Mouse (Mus musculus) forebrain, embryonic 11.5 days (tissue): Measurements from ENCODE around the gene Strbp. TPM values are rescaled to one million over a fixed set of nuclear protein-coding genes. Genes with fewer than 3 reads are reported as not detected.

Source experiments
- ATAC-seq: fragments of 200-750 bp; cut with Nextera tagmentation; replicated peaks from 2 replicates; pipeline ENCODE4 v1.8.0; 2017; ENCODE audit warnings: moderate TSS enrichment; ENCODE audit not compliant: low FRiP score
- DNase-seq: peaks from one replicate; pipeline ENCODE4 v3.0.0-alpha.2; 2017; ENCODE audit warnings: low spot score
- H3K27ac ChIP-seq: fragments of 300-500 bp; sonication (generic); 2 replicates; pipeline ENCODE4 v1.5.1; 2014; ENCODE audit warnings: low read depth, low read length
- H3K27me3 ChIP-seq: fragments of 300-500 bp; sonication (generic); 2 replicates; pipeline ENCODE4 v1.6.1; 2014; ENCODE audit warnings: mild to moderate bottlenecking, low read length, mixed read lengths; ENCODE audit not compliant: control insufficient read depth, insufficient read depth
- H3K36me3 ChIP-seq: fragments of 300-500 bp; sonication (generic); 2 replicates; pipeline ENCODE4 v1.6.1; 2014; ENCODE audit warnings: mild to moderate bottlenecking, low read length, moderate library complexity, mixed read lengths; ENCODE audit not compliant: control insufficient read depth, insufficient read depth
- H3K4me1 ChIP-seq: fragments of 300-500 bp; sonication (generic); replicated peaks from 2 replicates; pipeline ENCODE4 v1.6.1; 2014; ENCODE audit warnings: low read length, mixed read lengths; ENCODE audit not compliant: control insufficient read depth, insufficient read depth
- H3K4me2 ChIP-seq: fragments of 300-500 bp; sonication (generic); 2 replicates; pipeline ENCODE4 v1.6.1; 2014; ENCODE audit warnings: low read depth, mild to moderate bottlenecking, low read length, moderate library complexity, mixed read lengths; ENCODE audit not compliant: severe bottlenecking
- H3K4me3 ChIP-seq: fragments of 300-500 bp; sonication (generic); 2 replicates; pipeline ENCODE4 v1.5.1; 2014; ENCODE audit warnings: low read depth, low read length
- H3K9ac ChIP-seq: fragments of 300-500 bp; sonication (generic); 2 replicates; pipeline ENCODE4 v1.6.1; 2014; ENCODE audit warnings: low read length
- H3K9me3 ChIP-seq: fragments of 300-500 bp; sonication (generic); 2 replicates; pipeline ENCODE4 v1.6.1; 2016; ENCODE audit warnings: low read length, mixed read lengths; ENCODE audit not compliant: control insufficient read depth
- WGBS: fragments of 180-500 bp; shearing (Covaris S2); extraction: QIAGEN DNeasy Blood & Tissue Kit; methylation state at CpG from one replicate; pipeline ENCODE4 v1.1.7; 2014; 5-methylcytosine and 5-hydroxymethylcytosine counted together
- polyA plus RNA-seq: library from polyadenylated mRNA; unstranded; fragments of >200 nt; fragmentation: Nextera tagmentation; extraction: Ambion mirVana; gene quantifications from 2 replicates; pipeline ENCODE4 v1.2.1, GENCODE M21; 2014

Gene Strbp
- polyA plus RNA-seq, 1 experiment from 2014 or later, result 103 TPM

GRCm38 (mm10) chr2:37570703-37571102 lies 133.0 kb downstream of the Strbp start:
- Histone ChIP-seq H3K9ac (no peak overlapping the region), H3K27ac (no peak overlapping the region), H3K4me3 (no peak overlapping the region), H3K4me2 (no peak overlapping the region), H3K27me3 (no peaks in the 10 kb centered on the region), H3K36me3 (peaks cover 2% of the 10 kb centered on the region; the same call in 1 of the 2 replicates), H3K9me3 (no peaks in the 10 kb centered on the region), H3K4me1 (no peaks in the 10 kb centered on the region)
- no peak for ATAC-seq
- WGBS, result 95% methylated on average over 2 of the region's 2 CpGs
- DNase-seq, result no peak

GRCm38 (mm10) chr2:37569888-37570287 lies 133.8 kb downstream of the Strbp start:
- 95% methylated on average over 5 of the region's 5 CpGs for WGBS
- Histone ChIP-seq H3K36me3 (peaks cover 5% of the 10 kb centered on the region), H3K4me1 (no peaks in the 10 kb centered on the region), H3K9ac (no peak overlapping the region), H3K4me3 (no peak overlapping the region), H3K27ac (no peak overlapping the region), H3K4me2 (no peak overlapping the region), H3K9me3 (no peaks in the 10 kb centered on the region), H3K27me3 (no peaks in the 10 kb centered on the region)
- DNase-seq (no peak), ATAC-seq (no peak)

DNA sequence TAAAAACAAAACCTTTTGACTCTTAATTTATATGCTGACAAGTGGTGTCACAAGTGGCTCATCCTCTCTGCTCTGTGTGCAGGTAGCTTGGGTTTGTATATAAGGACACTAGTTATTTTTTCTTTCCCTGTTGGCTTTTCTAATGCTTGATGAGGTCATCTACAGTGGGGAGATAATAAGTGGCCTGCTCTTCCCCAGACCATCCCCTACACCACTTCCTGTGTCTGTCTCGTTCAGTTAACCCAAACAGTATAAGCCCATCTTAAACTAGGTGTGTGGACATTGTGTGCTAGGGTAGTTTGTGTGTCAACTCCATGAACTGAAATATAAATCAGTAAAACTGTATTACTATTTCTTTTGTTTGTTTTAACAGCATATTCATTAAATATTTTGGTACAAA lies 137.6 kb downstream of the Strbp start:
- Histone ChIP-seq H3K36me3 (peaks cover 13% of the 10 kb centered on the region), H3K9ac (no peak overlapping the region), H3K4me3 (no peak overlapping the region), H3K27me3 (no peaks in the 10 kb centered on the region), H3K4me1 (no peaks in the 10 kb centered on the region), H3K4me2 (no peak overlapping the region), H3K9me3 (no peaks in the 10 kb centered on the region), H3K27ac (no peak overlapping the region)
- DNase-seq (no peak), ATAC-seq (no peak)
- WGBS, result 89% methylated on average over 1 of the region's 1 CpGs

DNA sequence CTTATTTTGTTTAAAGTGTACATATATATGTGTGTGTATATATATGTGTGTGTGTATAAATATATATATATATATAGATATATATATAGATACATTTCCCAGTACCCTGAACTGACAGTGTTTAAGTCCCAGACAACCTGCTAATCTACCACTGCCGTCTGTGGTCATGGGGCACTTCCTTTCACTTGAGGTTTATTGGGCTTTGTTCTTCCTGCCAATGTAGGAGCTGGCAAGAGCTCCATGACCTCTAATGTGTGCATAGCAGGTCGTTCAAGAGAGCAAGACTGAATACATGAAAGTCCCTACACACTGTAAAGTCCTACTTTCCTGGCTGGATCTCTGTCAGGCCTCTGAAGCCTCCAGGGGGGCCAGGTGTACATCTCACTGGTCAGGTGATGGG lies 138.1 kb downstream of the Strbp start:
- H3K36me3 ChIP-seq, result peaks cover 13% of the 10 kb centered on the region
- 79% methylated on average over 2 of the region's 2 CpGs for WGBS
- ATAC-seq (no peak), DNase-seq (no peak)
- H3K27me3 ChIP-seq, result no peaks in the 10 kb centered on the region
- H3K9me3 ChIP-seq, result no peaks in the 10 kb centered on the region
- H3K4me2 ChIP-seq, result no peak overlapping the region
- no peak overlapping the region for H3K27ac ChIP-seq
- no peaks in the 10 kb centered on the region for H3K4me1 ChIP-seq
- no peak overlapping the region for H3K9ac ChIP-seq
- no peak overlapping the region for H3K4me3 ChIP-seq

DNA sequence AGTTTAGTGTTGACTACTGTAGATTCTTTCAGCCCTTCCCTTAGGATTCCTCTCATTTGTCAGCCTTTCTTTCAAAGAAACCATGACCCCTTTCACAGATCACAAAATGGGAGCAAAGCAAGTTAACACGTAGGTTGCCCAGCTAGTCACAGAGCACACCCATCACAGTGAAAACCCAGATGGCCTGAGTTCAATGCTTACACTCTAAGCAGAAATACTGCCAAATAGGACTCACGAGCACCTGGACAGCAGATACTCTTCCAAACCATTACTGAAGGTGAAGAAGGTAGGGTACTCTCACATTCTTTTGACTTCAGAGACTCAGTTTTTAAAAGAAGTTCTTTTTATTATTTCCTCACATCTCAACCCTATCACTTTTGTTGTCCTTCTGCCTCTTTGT lies 147.3 kb downstream of the Strbp start:
- no peaks in the 10 kb centered on the region for H3K4me1 ChIP-seq
- no peak overlapping the region for H3K4me3 ChIP-seq
- ATAC-seq (no peak), DNase-seq (no peak)
- no peak overlapping the region for H3K9ac ChIP-seq
- no peak overlapping the region for H3K27ac ChIP-seq
- no peak overlapping the region for H3K4me2 ChIP-seq
- peaks cover 7% of the 10 kb centered on the region; the same call in 1 of the 2 replicates for H3K36me3 ChIP-seq
- no peaks in the 10 kb centered on the region for H3K9me3 ChIP-seq
- 89% methylated on average over 2 of the region's 2 CpGs for WGBS
- no peaks in the 10 kb centered on the region for H3K27me3 ChIP-seq

DNA sequence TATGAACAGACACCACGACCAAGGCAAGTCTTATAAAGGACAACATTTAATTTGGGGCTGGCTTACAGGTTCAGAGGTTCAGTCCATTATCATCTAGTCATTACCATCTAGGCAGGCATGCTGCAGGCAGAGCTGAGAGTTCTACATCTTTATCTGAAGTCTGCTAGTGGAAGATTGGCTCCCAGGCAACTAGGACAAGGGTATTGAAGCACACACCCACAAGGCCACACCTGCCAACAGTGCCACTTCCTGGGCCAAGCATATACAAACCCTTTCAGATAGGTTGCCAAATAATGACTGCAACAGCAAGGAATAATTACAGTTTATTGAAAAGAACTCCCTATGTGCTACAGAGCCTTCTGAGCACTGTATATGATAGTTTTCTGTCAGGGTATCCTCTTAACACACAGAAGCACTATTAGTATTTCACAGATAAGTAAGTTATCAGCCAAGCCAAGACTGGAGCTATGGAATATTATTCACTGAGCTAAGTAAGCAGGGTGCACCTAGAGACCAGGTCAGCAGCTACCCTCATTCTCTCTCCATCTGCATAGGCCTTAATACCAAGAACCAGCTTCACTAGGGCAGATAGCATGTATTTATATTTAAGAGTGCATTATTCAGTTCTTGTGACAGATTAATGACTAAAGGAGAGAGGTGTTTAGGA lies 154.2 kb downstream of the Strbp start:
- DNase-seq, result no peak
- no peaks in the 10 kb centered on the region for H3K27me3 ChIP-seq
- no peak for ATAC-seq
- no peaks in the 10 kb centered on the region; the same call in 1 of the 2 replicates for H3K36me3 ChIP-seq
- WGBS, result 96% methylated on average over 1 of the region's 1 CpGs
- H3K4me3 ChIP-seq, result no peak overlapping the region
- H3K27ac ChIP-seq, result no peak overlapping the region
- no peaks in the 10 kb centered on the region for H3K9me3 ChIP-seq
- no peak overlapping the region for H3K4me2 ChIP-seq
- H3K4me1 ChIP-seq, result no peaks in the 10 kb centered on the region
- H3K9ac ChIP-seq, result no peak overlapping the region

- Histone ChIP-seq H3K4me2 (no peak overlapping the region), H3K9me3 (no peaks in the 10 kb centered on the region), H3K27me3 (no peaks in the 10 kb centered on the region), H3K36me3 (peaks cover 3% of the 10 kb centered on the region; the same call in 1 of the 2 replicates), H3K4me3 (no peak overlapping the region), H3K27ac (no peak overlapping the region), H3K9ac (no peak overlapping the region), H3K4me1 (no peaks in the 10 kb centered on the region)
- WGBS, result 88% methylated on average over 3 of the region's 3 CpGs
- ATAC-seq (no peak), DNase-seq (no peak)
These were observed 172.0 kb downstream of the Strbp start for GRCm38 (mm10) chr2:37531639-37532038.

DNA sequence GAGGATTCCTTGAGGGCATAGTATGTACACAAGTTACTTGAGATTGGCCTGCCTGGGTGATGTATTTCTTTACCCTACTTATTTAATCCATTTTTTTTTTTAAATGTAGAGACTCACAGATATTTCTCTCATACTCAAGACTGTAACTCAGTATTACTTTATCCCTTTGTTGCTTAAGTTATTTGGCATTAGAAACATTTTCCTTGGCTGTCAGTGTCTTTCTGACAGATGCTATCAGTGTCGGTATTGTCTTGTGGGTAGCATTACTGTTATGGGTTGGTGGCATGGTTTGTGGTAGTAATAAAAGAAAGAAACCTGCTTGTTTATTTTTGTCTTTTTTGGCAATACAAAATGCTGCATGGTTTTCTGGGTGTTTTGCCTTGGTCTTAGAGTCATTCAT lies 172.9 kb downstream of the Strbp start:
- Histone ChIP-seq H3K4me2 (no peak overlapping the region), H3K4me1 (no peaks in the 10 kb centered on the region), H3K27me3 (no peaks in the 10 kb centered on the region), H3K9ac (no peak overlapping the region), H3K27ac (no peak overlapping the region), H3K36me3 (peaks cover 3% of the 10 kb centered on the region; the same call in 1 of the 2 replicates), H3K9me3 (no peaks in the 10 kb centered on the region), H3K4me3 (no peak overlapping the region)
- DNase-seq (no peak), ATAC-seq (no peak)
- WGBS, result 88% methylated on average over 1 of the region's 1 CpGs

DNA sequence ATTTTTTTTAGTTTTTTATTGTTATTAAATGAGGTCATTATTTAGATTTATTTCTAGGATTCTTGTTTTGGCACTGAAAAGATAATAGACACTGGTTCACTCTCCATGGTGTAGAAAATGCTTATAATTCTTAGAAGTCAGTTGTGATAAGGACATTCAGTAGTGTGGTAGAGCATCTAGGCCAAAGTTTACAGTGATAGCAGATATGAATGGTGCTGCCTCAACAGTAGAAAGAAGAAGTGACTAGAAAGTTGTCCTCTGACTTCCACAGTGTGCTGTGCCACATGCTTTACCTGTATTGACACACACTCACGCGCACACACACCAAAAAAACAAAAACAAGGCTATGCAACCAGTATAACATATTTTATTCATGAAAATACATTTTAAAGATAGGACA lies 174.3 kb downstream of the Strbp start:
- DNase-seq (no peak), ATAC-seq (no peak)
- no peaks in the 10 kb centered on the region for H3K9me3 ChIP-seq
- peaks cover 2% of the 10 kb centered on the region; the same call in 1 of the 2 replicates for H3K36me3 ChIP-seq
- no peaks in the 10 kb centered on the region for H3K27me3 ChIP-seq
- WGBS, result 95% methylated on average over 2 of the region's 2 CpGs
- no peak overlapping the region for H3K27ac ChIP-seq
- H3K9ac ChIP-seq, result no peak overlapping the region
- no peak overlapping the region for H3K4me2 ChIP-seq
- H3K4me3 ChIP-seq, result no peak overlapping the region
- no peaks in the 10 kb centered on the region for H3K4me1 ChIP-seq
